Mouse (Mus musculus): ENCODE measurements around the gene Kat6b. TPM values are rescaled to one million over a fixed set of nuclear protein-coding genes. Genes with fewer than 3 reads are reported as not detected.
A peak's percentile ranks its signal among the peaks of the same experiment; 100 is the strongest.

The Kat6b gene
- polyA plus RNA-seq, 1 experiment = 26.3 TPM

GRCm38 (mm10) chr14:21583051-21583450, 101.8 kb downstream of the Kat6b start:
- TF ChIP-seq CTCF (IDR thresholded peaks at IDR 0.05; ENCODE audit: extremely low read depth, insufficient read depth, low read length) (no peak), POLR2A (IDR thresholded peaks at IDR 0.05; ENCODE audit: extremely low read depth, insufficient read depth, low read length) (no peak)
- Histone ChIP-seq H3K4me3 (ENCODE audit: insufficient read depth, low read length) (no peak overlapping the region), H3K4me1 (ENCODE audit: control insufficient read depth, insufficient read depth, low read length) (peaks cover 4% of the 10 kb centered on the region), H3K27ac (ENCODE audit: insufficient read depth, low read length) (no peak overlapping the region)

- no peak overlapping the region for H3K4me3 ChIP-seq (ENCODE audit: insufficient read depth, low read length)
- TF ChIP-seq CTCF (IDR thresholded peaks at IDR 0.05; ENCODE audit: extremely low read depth, insufficient read depth, low read length) (no peak), POLR2A (IDR thresholded peaks at IDR 0.05; ENCODE audit: extremely low read depth, insufficient read depth, low read length) (no peak)
- no peak overlapping the region for H3K27ac ChIP-seq (ENCODE audit: insufficient read depth, low read length)
- H3K4me1 ChIP-seq (ENCODE audit: control insufficient read depth, insufficient read depth, low read length) = peaks cover 4% of the 10 kb centered on the region
These were observed 102.6 kb downstream of the Kat6b start for GRCm38 (mm10) chr14:21583868-21584267.

GRCm38 (mm10) chr14:21584468-21585135, 103.4 kb downstream of the Kat6b start:
- H3K27ac ChIP-seq (ENCODE audit: insufficient read depth, low read length) = no peak overlapping the region
- TF ChIP-seq CTCF (IDR thresholded peaks at IDR 0.05; ENCODE audit: extremely low read depth, insufficient read depth, low read length) (0 out of 2 replicates have a peak, but pooled peaks have one; percentile 25), POLR2A (IDR thresholded peaks at IDR 0.05; ENCODE audit: extremely low read depth, insufficient read depth, low read length) (no peak)
- H3K4me1 ChIP-seq (ENCODE audit: control insufficient read depth, insufficient read depth, low read length) = peaks cover 4% of the 10 kb centered on the region

DNA sequence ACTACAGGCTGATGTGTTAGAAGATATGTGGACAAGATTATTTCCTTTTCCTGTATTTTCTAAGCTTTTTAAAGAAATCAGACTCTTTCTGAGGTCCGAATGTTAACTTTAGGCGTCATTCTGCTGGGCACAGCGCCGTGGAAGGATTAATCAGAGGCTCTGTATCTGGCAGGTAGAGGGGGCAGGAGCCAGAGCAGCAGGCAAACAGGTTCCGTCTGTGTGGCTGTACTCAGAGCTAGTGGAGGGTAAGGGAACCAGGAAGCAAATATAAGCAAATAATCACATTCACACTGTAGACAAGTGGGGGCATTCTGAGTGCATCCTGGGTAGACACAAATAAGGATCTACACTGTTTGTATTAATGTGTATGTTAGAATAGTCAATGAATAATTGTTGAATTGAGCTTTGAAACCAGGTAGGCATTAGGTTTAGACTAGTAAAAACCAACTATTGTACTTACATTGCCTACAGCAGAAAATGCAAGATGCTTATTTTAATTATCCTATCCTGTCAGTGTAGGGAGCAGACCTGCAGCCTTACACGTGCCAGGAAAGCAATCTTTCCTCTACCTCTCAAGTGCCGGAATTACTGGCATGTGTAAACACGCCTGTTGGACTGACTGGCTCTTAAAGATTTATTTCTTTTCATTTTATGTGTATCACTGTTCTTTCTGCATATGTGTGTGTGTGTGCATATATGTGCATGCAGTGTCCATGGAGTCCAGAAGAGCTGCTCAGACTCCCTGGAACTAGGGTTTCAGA, 104.4 kb downstream of the Kat6b start:
- Histone ChIP-seq H3K4me3 (ENCODE audit: insufficient read depth, low read length) (no peak overlapping the region), H3K4me1 (ENCODE audit: control insufficient read depth, insufficient read depth, low read length) (peaks cover 4% of the 10 kb centered on the region), H3K27ac (ENCODE audit: insufficient read depth, low read length) (no peak overlapping the region)
- TF ChIP-seq CTCF (IDR thresholded peaks at IDR 0.05; ENCODE audit: extremely low read depth, insufficient read depth, low read length) = no peak
- TF ChIP-seq POLR2A (IDR thresholded peaks at IDR 0.05; ENCODE audit: extremely low read depth, insufficient read depth, low read length) = no peak

More at GRCm38 (mm10) chr14:21584468-21585135, 103.4 kb downstream of the Kat6b start:
- no peak overlapping the region for H3K4me3 ChIP-seq (ENCODE audit: insufficient read depth, low read length)

- TF ChIP-seq POLR2A (IDR thresholded peaks at IDR 0.05; ENCODE audit: extremely low read depth, insufficient read depth, low read length) (no peak), CTCF (IDR thresholded peaks at IDR 0.05; ENCODE audit: extremely low read depth, insufficient read depth, low read length) (no peak)
- Histone ChIP-seq H3K27ac (ENCODE audit: insufficient read depth, low read length) (no peak overlapping the region), H3K4me1 (ENCODE audit: control insufficient read depth, insufficient read depth, low read length) (peaks cover 2% of the 10 kb centered on the region), H3K4me3 (ENCODE audit: insufficient read depth, low read length) (no peak overlapping the region)
These were observed 105.4 kb downstream of the Kat6b start for GRCm38 (mm10) chr14:21586481-21587118.

GRCm38 (mm10) chr14:21587931-21588330, 106.7 kb downstream of the Kat6b start:
- no peak for TF ChIP-seq CTCF (IDR thresholded peaks at IDR 0.05; ENCODE audit: extremely low read depth, insufficient read depth, low read length)
- TF ChIP-seq POLR2A (IDR thresholded peaks at IDR 0.05; ENCODE audit: extremely low read depth, insufficient read depth, low read length) = no peak
- no peak overlapping the region for H3K27ac ChIP-seq (ENCODE audit: insufficient read depth, low read length)
- peaks cover 2% of the 10 kb centered on the region for H3K4me1 ChIP-seq (ENCODE audit: control insufficient read depth, insufficient read depth, low read length)
- no peak overlapping the region for H3K4me3 ChIP-seq (ENCODE audit: insufficient read depth, low read length)

- no peak overlapping the region for H3K27ac ChIP-seq (ENCODE audit: insufficient read depth, low read length)
- peaks cover 1% of the 10 kb centered on the region for H3K4me1 ChIP-seq (ENCODE audit: control insufficient read depth, insufficient read depth, low read length)
- no peak overlapping the region for H3K4me3 ChIP-seq (ENCODE audit: insufficient read depth, low read length)
- TF ChIP-seq CTCF (IDR thresholded peaks at IDR 0.05; ENCODE audit: extremely low read depth, insufficient read depth, low read length) (no peak), POLR2A (IDR thresholded peaks at IDR 0.05; ENCODE audit: extremely low read depth, insufficient read depth, low read length) (no peak)
These were observed 108.4 kb downstream of the Kat6b start for GRCm38 (mm10) chr14:21589620-21590019.

GRCm38 (mm10) chr14:21590205-21590604, 109.0 kb downstream of the Kat6b start:
- no peak overlapping the region for H3K4me3 ChIP-seq (ENCODE audit: insufficient read depth, low read length)
- TF ChIP-seq POLR2A (IDR thresholded peaks at IDR 0.05; ENCODE audit: extremely low read depth, insufficient read depth, low read length) = no peak
- no peak for TF ChIP-seq CTCF (IDR thresholded peaks at IDR 0.05; ENCODE audit: extremely low read depth, insufficient read depth, low read length)
- H3K4me1 ChIP-seq (ENCODE audit: control insufficient read depth, insufficient read depth, low read length) = peaks cover 1% of the 10 kb centered on the region
- H3K27ac ChIP-seq (ENCODE audit: insufficient read depth, low read length) = no peak overlapping the region

DNA sequence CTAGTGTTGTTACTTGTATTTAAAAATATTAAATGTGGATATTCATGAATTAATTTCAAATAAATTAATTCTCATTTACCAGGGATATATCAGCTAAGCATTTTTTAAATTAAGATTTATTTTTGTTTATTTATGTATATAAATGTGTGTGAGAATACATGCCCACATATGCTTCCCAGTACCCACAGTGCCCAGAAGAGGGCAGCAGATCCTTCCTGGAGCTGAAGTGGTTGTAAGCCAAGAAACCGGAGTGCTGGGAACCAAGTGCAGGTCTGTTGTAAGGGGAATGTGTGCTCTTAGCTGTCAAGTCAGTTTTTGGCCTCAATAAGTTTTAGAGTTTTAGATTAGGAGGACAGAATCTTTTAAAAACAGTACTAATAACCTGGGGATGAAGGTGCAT, 110.9 kb downstream of the Kat6b start:
- H3K4me1 ChIP-seq (ENCODE audit: control insufficient read depth, insufficient read depth, low read length) = peaks cover 1% of the 10 kb centered on the region
- H3K4me3 ChIP-seq (ENCODE audit: insufficient read depth, low read length) = no peak overlapping the region
- TF ChIP-seq CTCF (IDR thresholded peaks at IDR 0.05; ENCODE audit: extremely low read depth, insufficient read depth, low read length) (0 out of 2 replicates have a peak, but pooled peaks have one; percentile 6), POLR2A (IDR thresholded peaks at IDR 0.05; ENCODE audit: extremely low read depth, insufficient read depth, low read length) (no peak)
- no peak overlapping the region for H3K27ac ChIP-seq (ENCODE audit: insufficient read depth, low read length)
